Mouse (Mus musculus): ENCODE results near the gene 6430531B16Rik. TPM values are rescaled to one million over a fixed set of nuclear protein-coding genes. Genes with fewer than 3 reads are reported as not detected.

Gene 6430531B16Rik
- total RNA-seq (2017) = 2.2 TPM in 2 replicates

GRCm38 (mm10) chr7:139978278-139978892 is at the start of gene 6430531B16Rik:
Gene 6430531B16Rik, minus strand, starts transcription at chr7:139978755.
- peak; percentile 40; the same call in 1 of the 2 replicates for ATAC-seq (ENCODE audit: extremely low read depth, insufficient number of reproducible peaks, low FRiP score, poor library complexity, severe bottlenecking)

- ATAC-seq (ENCODE audit: extremely low read depth, insufficient number of reproducible peaks, low FRiP score, poor library complexity, severe bottlenecking) = no peak
These were observed 32.8 kb upstream of the 6430531B16Rik start for GRCm38 (mm10) chr7:140011336-140011735.

- no peak for ATAC-seq (ENCODE audit: extremely low read depth, insufficient number of reproducible peaks, low FRiP score, poor library complexity, severe bottlenecking)
These were observed 29.2 kb upstream of the 6430531B16Rik start for GRCm38 (mm10) chr7:140007781-140008180.

GRCm38 (mm10) chr7:140006861-140007611 is 28.5 kb upstream of the 6430531B16Rik start:
- ATAC-seq (ENCODE audit: extremely low read depth, insufficient number of reproducible peaks, low FRiP score, poor library complexity, severe bottlenecking) = no peak

GRCm38 (mm10) chr7:140004666-140005065 is 26.1 kb upstream of the 6430531B16Rik start:
- ATAC-seq (ENCODE audit: extremely low read depth, insufficient number of reproducible peaks, low FRiP score, poor library complexity, severe bottlenecking) = no peak

- no peak for ATAC-seq (ENCODE audit: extremely low read depth, insufficient number of reproducible peaks, low FRiP score, poor library complexity, severe bottlenecking)
These were observed 22.7 kb upstream of the 6430531B16Rik start for GRCm38 (mm10) chr7:140001086-140001740.

- ATAC-seq (ENCODE audit: extremely low read depth, insufficient number of reproducible peaks, low FRiP score, poor library complexity, severe bottlenecking) = no peak
These were observed 20.3 kb upstream of the 6430531B16Rik start for GRCm38 (mm10) chr7:139998691-139999350.

GRCm38 (mm10) chr7:139994676-139995075 is 16.1 kb upstream of the 6430531B16Rik start:
- peak; percentile 56; the same call in 1 of the 2 replicates for ATAC-seq (ENCODE audit: extremely low read depth, insufficient number of reproducible peaks, low FRiP score, poor library complexity, severe bottlenecking)

- no peak for ATAC-seq (ENCODE audit: extremely low read depth, insufficient number of reproducible peaks, low FRiP score, poor library complexity, severe bottlenecking)
These were observed 15.6 kb upstream of the 6430531B16Rik start for GRCm38 (mm10) chr7:139994202-139994601.

GRCm38 (mm10) chr7:139993532-139993931 is 15.0 kb upstream of the 6430531B16Rik start:
- ATAC-seq (ENCODE audit: extremely low read depth, insufficient number of reproducible peaks, low FRiP score, poor library complexity, severe bottlenecking) = no peak

GRCm38 (mm10) chr7:139992406-139992805 is 13.9 kb upstream of the 6430531B16Rik start, which contains the start of gene Adam8:
Gene Adam8, minus strand, starts transcription at chr7:139992562.
- ATAC-seq (ENCODE audit: extremely low read depth, insufficient number of reproducible peaks, low FRiP score, poor library complexity, severe bottlenecking) = peak; percentile 92

GRCm38 (mm10) chr7:139990864-139991394 is 12.4 kb upstream of the 6430531B16Rik start:
- no peak for ATAC-seq (ENCODE audit: extremely low read depth, insufficient number of reproducible peaks, low FRiP score, poor library complexity, severe bottlenecking)

GRCm38 (mm10) chr7:139988272-139988671 is 9.7 kb upstream of the 6430531B16Rik start:
- ATAC-seq (ENCODE audit: extremely low read depth, insufficient number of reproducible peaks, low FRiP score, poor library complexity, severe bottlenecking) = no peak

- peak; percentile 89 for ATAC-seq (ENCODE audit: extremely low read depth, insufficient number of reproducible peaks, low FRiP score, poor library complexity, severe bottlenecking)
These were observed 6.0 kb upstream of the 6430531B16Rik start for GRCm38 (mm10) chr7:139984505-139984904.

GRCm38 (mm10) chr7:139982058-139982457 is 3.5 kb upstream of the 6430531B16Rik start:
- no peak for ATAC-seq (ENCODE audit: extremely low read depth, insufficient number of reproducible peaks, low FRiP score, poor library complexity, severe bottlenecking)

GRCm38 (mm10) chr7:139980778-139981177 is 2.2 kb upstream of the 6430531B16Rik start:
- no peak for ATAC-seq (ENCODE audit: extremely low read depth, insufficient number of reproducible peaks, low FRiP score, poor library complexity, severe bottlenecking)

GRCm38 (mm10) chr7:139979011-139979719 is 610 bp upstream of the 6430531B16Rik start:
- peak; percentile 14; the same call in 1 of the 2 replicates for ATAC-seq (ENCODE audit: extremely low read depth, insufficient number of reproducible peaks, low FRiP score, poor library complexity, severe bottlenecking)

- no peak for ATAC-seq (ENCODE audit: extremely low read depth, insufficient number of reproducible peaks, low FRiP score, poor library complexity, severe bottlenecking)
These were observed 3.1 kb downstream of the 6430531B16Rik start for GRCm38 (mm10) chr7:139975471-139975870.

Data from neutrophil, adult 5-6 weeks (primary cell).